ENCODE assay signal across 9 mouse cellular contexts in the genomic region with DNA sequence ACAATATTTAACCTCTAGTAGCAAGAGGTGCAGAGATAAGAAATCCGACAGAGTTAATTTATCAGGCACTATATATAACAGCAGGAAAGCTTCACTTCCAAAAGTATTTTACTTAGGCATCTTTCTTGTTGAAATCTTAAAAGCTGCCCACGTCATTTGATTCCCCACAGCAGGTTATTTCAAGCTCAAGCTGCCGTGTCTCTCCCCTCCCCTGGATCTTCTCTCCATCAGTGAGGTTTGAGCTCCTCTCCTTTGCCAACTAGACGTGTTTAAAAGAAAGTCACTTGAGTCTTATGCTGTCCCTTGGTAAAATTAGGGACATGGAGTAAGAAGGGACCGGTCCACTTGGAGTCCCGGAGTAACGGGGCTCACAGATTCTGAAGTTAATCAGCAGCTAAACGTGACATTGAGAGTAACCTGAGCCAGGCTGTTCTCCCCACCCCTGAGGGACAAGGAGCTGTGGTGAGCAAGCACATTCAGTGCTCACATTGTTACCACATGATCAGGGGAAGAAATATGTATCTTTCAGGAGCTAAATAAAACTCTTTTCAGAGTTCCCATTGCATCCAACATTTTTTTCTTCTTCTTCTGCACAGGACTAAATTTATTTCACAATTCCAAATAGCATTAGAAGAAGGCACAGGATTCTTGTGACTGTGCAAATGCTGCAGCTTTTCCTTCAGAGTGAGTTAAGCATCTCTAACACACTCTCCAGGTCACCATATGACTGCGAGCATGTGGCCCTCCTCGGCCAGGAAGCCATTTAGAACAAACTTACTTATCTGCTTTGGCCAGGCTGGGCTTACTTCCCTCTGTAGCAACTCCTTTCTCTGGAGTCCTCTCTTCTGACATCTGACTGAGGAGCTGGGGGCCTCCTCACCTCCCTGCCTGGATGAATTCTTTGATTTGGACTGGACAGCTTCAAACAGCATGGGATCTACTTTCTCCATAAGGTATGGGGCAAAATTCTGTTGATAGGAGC. TPM values are rescaled to one million over a fixed set of nuclear protein-coding genes. Genes with fewer than 3 reads are reported as not detected.
DNase-seq lines count a peak whose midpoint lies in the region; ATAC-seq lines count a peak whose summit lies in the region.
"Had no signal": no experiment of that assay in that cellular context is flagged by ENCODE, and none has a peak within 500 bp of the region (broad histone marks: within the 10 kb centered on the region; RNA-seq: fewer than 3 reads in every experiment).

A gene (plus strand): TSS at position 833 of the 982 bp plus-strand sequence.

- intact Hi-C loops in gastrocnemius, postnatal 14 days (cut with DNase I; ENCODE audit: low total_unique reads), result no loop called here
- intact Hi-C loops in left cerebral cortex, postnatal 25 days (cut with DNase I), result loop anchor here (5.0 kb wide), 1 partner anchor 78 kb away; no protein-coding TSS in a partner anchor

- no peaks in the 10 kb centered on the region for H3K36me3 ChIP-seq in hindbrain, embryonic 16.5 days (ENCODE audit: control insufficient read depth, insufficient read depth, low read length)
- no peaks in the 10 kb centered on the region for H3K36me3 ChIP-seq in midbrain, embryonic 14.5 days (ENCODE audit: control insufficient read depth, insufficient read depth, low read length)

- no peaks in the 10 kb centered on the region for H3K27me3 ChIP-seq in hindbrain, embryonic 16.5 days (replicated peaks; ENCODE audit: control insufficient read depth, insufficient read depth, low read length)
- no peaks in the 10 kb centered on the region for H3K27me3 ChIP-seq in midbrain, embryonic 14.5 days (ENCODE audit: control insufficient read depth, insufficient read depth, low read length)

- peak; percentile 89 for ATAC-seq in common myeloid progenitor, adult 5-6 weeks (replicated peaks; ENCODE audit: low read depth, poor library complexity, severe bottlenecking)
- ATAC-seq in hindbrain, embryonic 16.5 days, result no peak
- no peak for ATAC-seq in midbrain, embryonic 14.5 days (ENCODE audit: low FRiP score, low TSS enrichment)
- no peak for ATAC-seq in monocyte, adult 5-6 weeks (replicated peaks; ENCODE audit: insufficient number of reproducible peaks, low FRiP score, low TSS enrichment, poor library complexity, severe bottlenecking)

- no peak within 1 kb of the TSS for H3K9ac ChIP-seq in hindbrain, embryonic 16.5 days (ENCODE audit: low read depth, low read length)
- no peak within 1 kb of the TSS for H3K9ac ChIP-seq in midbrain, embryonic 14.5 days (replicated peaks; ENCODE audit: low read length)

- H3K4me2 ChIP-seq in hindbrain, embryonic 16.5 days (ENCODE audit: low read length), result no peak within 1 kb of the TSS
- no peak within 1 kb of the TSS for H3K4me2 ChIP-seq in midbrain, embryonic 14.5 days (ENCODE audit: low read length)

- H3K27ac ChIP-seq in hindbrain, embryonic 16.5 days (ENCODE audit: low read depth, low read length), result no peak within 1 kb of the TSS
- no peak within 1 kb of the TSS for H3K27ac ChIP-seq in midbrain, embryonic 14.5 days (replicated peaks; ENCODE audit: low read depth, low read length)

- no peaks in the 10 kb centered on the region for H3K4me1 ChIP-seq in hindbrain, embryonic 16.5 days (ENCODE audit: control insufficient read depth, insufficient read depth, low read depth, low read length)
- H3K4me1 ChIP-seq in midbrain, embryonic 14.5 days (ENCODE audit: control insufficient read depth, insufficient read depth, low read length), result no peaks in the 10 kb centered on the region

- H3K4me3 ChIP-seq in hindbrain, embryonic 16.5 days (ENCODE audit: low read length), result no peak within 1 kb of the TSS
- no peak within 1 kb of the TSS for H3K4me3 ChIP-seq in midbrain, embryonic 14.5 days (replicated peaks; ENCODE audit: low read depth, low read length)
- H3K4me3 ChIP-seq: erythroblast, embryonic 14.5 days had no signal

- WGBS in hindbrain, embryonic 16.5 days, result 55% methylated on average over 10 of the region's 10 CpGs
- WGBS in midbrain, embryonic 14.5 days, result 59% methylated on average over 10 of the region's 10 CpGs

- H3K9me3 ChIP-seq in hindbrain, embryonic 16.5 days (ENCODE audit: control insufficient read depth, low read length), result no peaks in the 10 kb centered on the region
- H3K9me3 ChIP-seq in midbrain, embryonic 14.5 days (ENCODE audit: control insufficient read depth, low read length), result no peaks in the 10 kb centered on the region

- peak; percentile 32 for DNase-seq in NIH3T3 (ENCODE audit: low read depth)
- no peak for DNase-seq in gastrocnemius, postnatal 14 days
- DNase-seq in left cerebral cortex, postnatal 25 days (ENCODE audit: low spot score in 2 of 2), result peak; percentile 30 to 83
- no peak for DNase-seq in midbrain, embryonic 14.5 days
- DNase-seq in urinary bladder, postnatal 14 days (ENCODE audit: low spot score), result no peak

RNA-seq across cellular contexts. Expression of the gene that starts here (rescaled TPM):
- 31.6 and 35.8 TPM in 2 replicates for total RNA-seq in common myeloid progenitor, adult 5-6 weeks (2017)
- 100 to 1,000 TPM in 1 of 2 experiments, 10 to 100 TPM in 1; 91.2 to 126 TPM for total RNA-seq in gastrocnemius, postnatal 14 days (2021)
- 18.5 and 18.9 TPM in 2 replicates for polyA plus RNA-seq in hindbrain, embryonic 16.5 days (2015; fragmentation: Nextera tagmentation; extraction: Ambion mirVana)
- total RNA-seq in left cerebral cortex, postnatal 25 days (2021), result 100 to 1,000 TPM; 108 to 116 TPM
- polyA plus RNA-seq in midbrain, embryonic 14.5 days (2014; fragmentation: Nextera tagmentation; extraction: Ambion mirVana), result 23.2 and 27.1 TPM in 2 replicates
- 3.4 to 9.2 TPM (median 3.7 TPM) in 3 replicates for total RNA-seq in monocyte, adult 5-6 weeks (2017)

Comparison
In these comparisons a context has a peak if more than half of its experiments do, and no peak if none do; other contexts are left out.
1. DNase-seq: peak in NIH3T3 (single experiment) and left cerebral cortex, postnatal 25 days (2 of 2); none in gastrocnemius, postnatal 14 days (single experiment), midbrain, embryonic 14.5 days (single experiment) and urinary bladder, postnatal 14 days (single experiment).